Mouse (Mus musculus): ENCODE data around the gene Zbtb17.

Zbtb17 gene

GRCm38 (mm10) chr4:141458236-141458635 is 13.8 kb downstream of the Zbtb17 start:
- no peak for DNase-seq (ENCODE audit: low spot score in 2 of 2)

GRCm38 (mm10) chr4:141458888-141459287 is 14.4 kb downstream of the Zbtb17 start:
- DNase-seq (ENCODE audit: low spot score in 2 of 2) = no peak

GRCm38 (mm10) chr4:141459766-141460165 is 15.3 kb downstream of the Zbtb17 start:
- no peak for DNase-seq (ENCODE audit: low spot score in 2 of 2)

- DNase-seq (ENCODE audit: low spot score in 2 of 2) = no peak
Measured at GRCm38 (mm10) chr4:141460481-141460880, 16.0 kb downstream of the Zbtb17 start.

- DNase-seq (ENCODE audit: low spot score in 2 of 2) = no peak
Measured at GRCm38 (mm10) chr4:141461088-141461487, 16.6 kb downstream of the Zbtb17 start.

GRCm38 (mm10) chr4:141461576-141461975 is 17.1 kb downstream of the Zbtb17 start:
- DNase-seq (ENCODE audit: low spot score in 2 of 2) = no peak

GRCm38 (mm10) chr4:141463472-141463871 is 19.0 kb downstream of the Zbtb17 start:
- no peak for DNase-seq (ENCODE audit: low spot score in 2 of 2)

- DNase-seq (ENCODE audit: low spot score in 2 of 2) = no peak
Measured at GRCm38 (mm10) chr4:141464722-141465121, 20.3 kb downstream of the Zbtb17 start.

- no peak for DNase-seq (ENCODE audit: low spot score in 2 of 2)
Measured at GRCm38 (mm10) chr4:141465512-141466288, 21.2 kb downstream of the Zbtb17 start.

- DNase-seq (ENCODE audit: low spot score in 2 of 2) = no peak
Measured at GRCm38 (mm10) chr4:141466289-141466795, 21.9 kb downstream of the Zbtb17 start.

GRCm38 (mm10) chr4:141466844-141467580 is 22.6 kb downstream of the Zbtb17 start:
- no peak for DNase-seq (ENCODE audit: low spot score in 2 of 2)

- no peak for DNase-seq (ENCODE audit: low spot score in 2 of 2)
Measured at GRCm38 (mm10) chr4:141467581-141467927, 23.1 kb downstream of the Zbtb17 start.

- DNase-seq (ENCODE audit: low spot score in 2 of 2) = no peak
Measured at GRCm38 (mm10) chr4:141468576-141468975, 24.1 kb downstream of the Zbtb17 start.

- DNase-seq (ENCODE audit: low spot score in 2 of 2) = no peak
Measured at GRCm38 (mm10) chr4:141469343-141469742, 24.9 kb downstream of the Zbtb17 start.

GRCm38 (mm10) chr4:141471491-141471890 is 27.0 kb downstream of the Zbtb17 start:
- no peak for DNase-seq (ENCODE audit: low spot score in 2 of 2)

GRCm38 (mm10) chr4:141472641-141473321 is 28.3 kb downstream of the Zbtb17 start:
- DNase-seq (ENCODE audit: low spot score in 2 of 2) = no peak

GRCm38 (mm10) chr4:141474431-141474830 is 30.0 kb downstream of the Zbtb17 start:
- DNase-seq (ENCODE audit: low spot score in 2 of 2) = no peak

GRCm38 (mm10) chr4:141477681-141478102 is 33.2 kb downstream of the Zbtb17 start:
- peak; percentile 64 to 69 for DNase-seq (ENCODE audit: low spot score in 2 of 2)

- no peak for DNase-seq (ENCODE audit: low spot score in 2 of 2)
Measured at GRCm38 (mm10) chr4:141478225-141478624, 33.8 kb downstream of the Zbtb17 start.

GRCm38 (mm10) chr4:141478794-141479193 is 34.3 kb downstream of the Zbtb17 start:
- DNase-seq (ENCODE audit: low spot score in 2 of 2) = no peak

GRCm38 (mm10) chr4:141479411-141479810 is 35.0 kb downstream of the Zbtb17 start:
- DNase-seq (ENCODE audit: low spot score in 2 of 2) = no peak

GRCm38 (mm10) chr4:141484071-141484470 is 39.6 kb downstream of the Zbtb17 start:
- no peak for DNase-seq (ENCODE audit: low spot score in 2 of 2)
